Mouse (Mus musculus) C2C12 (cell line): Measurements from ENCODE around the gene Slc11a2. TPM values are rescaled to one million over a fixed set of nuclear protein-coding genes. Genes with fewer than 3 reads are reported as not detected.

ENCODE experiments used
- H3K27me3 ChIP-seq: one replicate; pipeline ENCODE4 v1.6.1; 2011; ENCODE audit not compliant: control insufficient read depth, insufficient read depth, insufficient read length
- H3K36me3 ChIP-seq: one replicate; pipeline ENCODE4 v1.6.1; 2011; ENCODE audit not compliant: control insufficient read depth, insufficient read depth
- H3K4me3 ChIP-seq: one replicate; pipeline ENCODE4 v1.5.1; 2011; ENCODE audit warnings: mild to moderate bottlenecking, control low read depth; ENCODE audit not compliant: poor library complexity, insufficient read depth, severe bottlenecking
- H3K79me2 ChIP-seq: one replicate; pipeline ENCODE4 v1.6.1; 2011; ENCODE audit not compliant: control insufficient read depth, insufficient read depth
- H3K79me3 ChIP-seq: one replicate; pipeline ENCODE4 v1.6.1; 2011; ENCODE audit warnings: low read depth, control low read depth
- H3ac ChIP-seq: one replicate; pipeline ENCODE3; 2011; ENCODE audit warnings: low read depth; ENCODE audit not compliant: control insufficient read depth, insufficient read length
- CEBPB ChIP-seq: IDR thresholded peaks from one replicate; pipeline ENCODE4 v1.6.1; 2011; ENCODE audit warnings: low read depth, mild to moderate bottlenecking, control low read depth, moderate library complexity
- CTCF ChIP-seq: IDR thresholded peaks from one replicate; pipeline ENCODE4 v1.5.1; 2011; ENCODE audit not compliant: control insufficient read depth, insufficient read depth, insufficient read length
- FOSL1 ChIP-seq: IDR thresholded peaks from one replicate; pipeline ENCODE4 v1.8.0; 2011; ENCODE audit warnings: mild to moderate bottlenecking, low read length; ENCODE audit not compliant: poor library complexity, insufficient read depth, severe bottlenecking
- MAX ChIP-seq: IDR thresholded peaks from one replicate; pipeline ENCODE4 v1.6.1; 2011; ENCODE audit warnings: mild to moderate bottlenecking, control low read depth
- MYOD1 ChIP-seq: IDR thresholded peaks from one replicate; pipeline ENCODE4 v1.6.1; 2011; ENCODE audit warnings: low read depth; ENCODE audit not compliant: control insufficient read depth, insufficient read length
- MYOG ChIP-seq: IDR thresholded peaks from one replicate; pipeline ENCODE4 v1.6.1; 2011; ENCODE audit not compliant: control insufficient read depth, insufficient read length; ENCODE audit errors: extremely low read depth
- USF1 ChIP-seq: IDR thresholded peaks from one replicate; pipeline ENCODE4 v1.6.1; 2011; ENCODE audit warnings: low read depth, mild to moderate bottlenecking, control low read depth, moderate library complexity
- polyA plus RNA-seq: library from polyadenylated mRNA; unstranded; fragments of >200 nt; fragmentation: generic; extraction: Trizol; gene quantifications from one replicate; pipeline ENCODE4 v1.2.1, GENCODE M21; 2012; ENCODE audit warnings: missing spikeins

The Slc11a2 gene
- polyA plus RNA-seq, 1 experiment = 34.3 TPM

DNA sequence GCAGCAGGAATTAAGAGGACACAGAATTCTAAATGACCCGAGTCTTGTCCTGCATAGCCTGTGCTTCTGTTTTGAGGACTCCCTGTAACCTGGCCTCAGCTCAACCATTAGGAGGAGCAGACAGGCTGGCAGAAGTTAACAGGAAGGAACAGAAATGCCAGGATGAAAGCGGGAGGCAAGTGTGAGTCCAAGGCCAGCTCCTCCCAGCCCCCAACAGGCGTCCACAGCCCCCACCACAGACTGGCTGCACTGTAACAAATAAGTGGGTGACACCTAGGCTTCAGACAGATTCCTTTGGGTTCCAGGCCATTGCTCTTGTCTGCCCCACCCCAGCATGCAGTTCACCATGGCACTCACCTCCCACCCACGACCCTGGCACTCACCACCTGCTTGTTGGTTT lies 22.1 kb downstream of the Slc11a2 start:
- H3K27me3 ChIP-seq = no peaks in the 10 kb centered on the region
- H3K36me3 ChIP-seq = peaks cover 83% of the 10 kb centered on the region
- no peak overlapping the region for H3ac ChIP-seq
- no peak overlapping the region for H3K4me3 ChIP-seq
- no peaks in the 10 kb centered on the region for H3K79me3 ChIP-seq
- TF ChIP-seq USF1 = no peak
- no peak for TF ChIP-seq CEBPB
- no peak for TF ChIP-seq MAX
- no peak for TF ChIP-seq MYOG
- H3K79me2 ChIP-seq = no peaks in the 10 kb centered on the region

DNA sequence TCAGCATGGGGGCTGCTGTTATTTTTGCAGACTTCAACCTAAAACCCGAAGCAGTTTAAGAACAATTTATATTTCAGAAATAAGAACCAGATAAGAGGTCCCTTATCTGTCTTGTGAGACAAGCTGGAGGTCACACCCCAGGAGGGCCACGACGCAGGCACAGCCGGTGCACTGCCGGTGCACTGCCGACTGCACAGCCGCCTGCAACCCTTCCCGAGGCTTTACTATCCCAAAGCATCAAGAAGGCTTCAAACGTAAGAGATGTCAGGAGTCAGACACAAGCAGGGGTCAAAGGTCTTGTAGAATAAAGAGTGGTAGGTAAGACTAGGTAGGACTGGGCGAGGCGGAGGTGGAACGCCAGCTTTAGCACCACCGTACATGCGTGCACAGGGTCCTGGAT lies 22.5 kb downstream of the Slc11a2 start:
- H3K79me3 ChIP-seq = no peaks in the 10 kb centered on the region
- H3K36me3 ChIP-seq = peaks cover 86% of the 10 kb centered on the region
- H3K27me3 ChIP-seq = no peaks in the 10 kb centered on the region
- H3K79me2 ChIP-seq = no peaks in the 10 kb centered on the region
- H3K4me3 ChIP-seq = no peak overlapping the region
- TF ChIP-seq MYOG (no peak), MAX (no peak), MYOD1 (no peak), USF1 (no peak), CEBPB (no peak)
- H3ac ChIP-seq = no peak overlapping the region

DNA sequence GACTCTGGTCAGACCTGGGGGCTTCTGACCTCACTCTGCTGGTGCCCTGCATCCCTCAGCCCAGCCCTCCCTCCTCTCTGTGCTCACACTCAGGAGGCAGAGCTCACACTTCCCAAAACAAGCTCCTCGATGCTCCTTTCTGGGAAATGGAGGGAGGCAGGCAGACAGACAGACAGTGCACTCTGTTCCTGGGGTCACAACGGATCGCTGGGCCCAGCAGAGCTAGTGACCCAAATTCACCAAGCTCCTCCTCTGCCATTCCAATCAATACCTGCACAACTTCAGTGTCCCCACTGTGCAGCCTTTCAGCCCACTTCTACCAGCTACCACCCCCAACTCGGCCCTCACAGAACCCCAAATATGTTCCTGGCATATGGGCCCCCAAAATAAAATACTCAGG lies 23.1 kb downstream of the Slc11a2 start:
- Histone ChIP-seq H3K79me3 (no peaks in the 10 kb centered on the region), H3ac (no peak overlapping the region), H3K27me3 (no peaks in the 10 kb centered on the region), H3K36me3 (peaks cover 91% of the 10 kb centered on the region), H3K79me2 (no peaks in the 10 kb centered on the region), H3K4me3 (no peak overlapping the region)
- TF ChIP-seq USF1 = no peak
- TF ChIP-seq MYOG = no peak
- TF ChIP-seq CTCF = no peak
- no peak for TF ChIP-seq MAX

DNA sequence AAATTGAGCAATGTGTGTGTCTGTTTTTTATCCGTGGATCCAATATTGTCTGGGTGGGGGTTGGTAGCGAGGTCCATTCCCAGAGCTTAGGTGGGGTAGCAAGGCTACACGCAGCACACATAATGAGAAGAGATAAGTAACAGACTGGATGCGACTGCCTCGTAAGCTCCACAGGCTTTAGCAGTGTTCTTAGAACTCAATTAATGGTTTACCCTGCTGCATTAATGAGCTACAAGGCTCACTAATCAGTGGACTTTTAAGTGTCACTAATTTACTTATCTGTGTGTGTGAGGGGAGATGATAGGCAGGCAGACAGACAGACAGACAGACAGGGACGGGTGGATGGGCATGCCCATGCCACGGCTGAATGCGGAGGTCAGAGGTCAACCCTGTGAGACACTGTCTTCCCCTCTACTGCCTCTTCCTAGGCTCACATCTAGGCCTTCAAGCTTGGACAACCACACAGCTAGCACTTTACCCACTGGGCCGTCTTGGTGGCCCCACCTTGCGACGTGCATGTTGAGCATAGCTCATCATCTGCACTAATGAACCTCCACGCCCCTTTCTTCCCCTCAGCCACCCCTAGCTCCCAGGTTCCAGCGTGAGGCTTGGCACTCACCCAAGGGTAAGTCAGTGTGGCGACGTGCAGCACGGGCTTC lies 24.2 kb downstream of the Slc11a2 start:
- H3K27me3 ChIP-seq = no peaks in the 10 kb centered on the region
- peaks cover 88% of the 10 kb centered on the region for H3K36me3 ChIP-seq
- H3K79me2 ChIP-seq = no peaks in the 10 kb centered on the region
- TF ChIP-seq CEBPB (no peak), FOSL1 (no peak), MYOG (no peak), MYOD1 (no peak), USF1 (no peak), MAX (no peak), CTCF (no peak)
- H3K79me3 ChIP-seq = no peaks in the 10 kb centered on the region
- no peak overlapping the region for H3ac ChIP-seq
- H3K4me3 ChIP-seq = no peak overlapping the region

DNA sequence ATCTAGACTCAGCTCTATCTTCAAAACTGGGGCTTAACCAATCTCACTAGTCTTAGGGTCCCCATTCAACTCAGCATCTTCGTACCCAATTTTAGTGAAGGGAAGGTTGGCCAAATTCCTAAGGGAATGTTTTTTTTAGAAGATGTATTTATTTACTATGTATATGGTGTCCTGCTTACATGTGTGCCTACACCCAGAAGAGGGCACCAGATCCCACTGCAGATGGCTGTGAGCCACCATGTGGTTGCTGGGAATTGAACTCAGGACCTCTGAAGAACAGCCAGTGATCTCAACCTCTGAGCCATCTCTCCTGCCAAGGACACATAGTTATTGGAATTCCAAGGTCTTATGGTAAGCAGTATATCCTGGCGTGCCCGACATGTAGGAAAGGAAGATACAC lies 29.3 kb downstream of the Slc11a2 start:
- H3ac ChIP-seq = no peak overlapping the region
- peaks cover 61% of the 10 kb centered on the region for H3K36me3 ChIP-seq
- H3K27me3 ChIP-seq = no peaks in the 10 kb centered on the region
- no peak overlapping the region for H3K4me3 ChIP-seq
- H3K79me2 ChIP-seq = no peaks in the 10 kb centered on the region
- no peaks in the 10 kb centered on the region for H3K79me3 ChIP-seq
- TF ChIP-seq USF1 (no peak), MYOD1 (no peak), CTCF (no peak), CEBPB (no peak), MAX (no peak), FOSL1 (no peak), MYOG (no peak)

DNA sequence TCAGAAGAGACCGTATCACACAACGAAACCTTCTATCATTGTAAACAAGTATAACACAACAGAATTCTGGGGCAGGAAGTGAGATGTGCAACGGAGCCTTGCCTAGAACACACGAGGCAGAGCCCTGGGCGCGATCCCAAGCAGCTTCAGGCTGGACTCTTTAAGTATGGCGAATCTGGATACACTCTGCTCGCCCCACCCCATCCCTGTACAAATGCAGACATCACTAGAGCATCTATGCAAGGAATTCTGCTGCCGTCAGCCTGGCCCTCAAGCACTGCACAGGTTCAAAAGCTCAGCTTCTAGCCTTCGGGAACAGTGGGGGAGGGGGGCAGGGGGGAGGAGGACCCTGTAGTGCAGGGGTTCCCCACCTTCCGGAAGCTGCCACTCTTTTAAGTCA lies 31.9 kb downstream of the Slc11a2 start:
- Histone ChIP-seq H3ac (no peak overlapping the region), H3K4me3 (no peak overlapping the region), H3K79me2 (no peaks in the 10 kb centered on the region), H3K27me3 (no peaks in the 10 kb centered on the region), H3K79me3 (no peaks in the 10 kb centered on the region), H3K36me3 (peaks cover 35% of the 10 kb centered on the region)
- TF ChIP-seq FOSL1 (no peak), CEBPB (no peak), USF1 (no peak), MYOG (no peak), MAX (no peak), CTCF (no peak)
